10 mouse cellular contexts compared by ENCODE assay signal in genomic region chr7:62418346-62418745, GRCm38 (mm10). TPM values are rescaled to one million over a fixed set of nuclear protein-coding genes. Genes with fewer than 3 reads are reported as not detected.
DNase-seq lines count a peak whose midpoint lies in the region; ATAC-seq and TF ChIP-seq lines count a peak whose summit lies in the region.
"Had no signal": no experiment of that assay in that cellular context is flagged by ENCODE, and none has a peak within 500 bp of the region (broad histone marks: within the 10 kb centered on the region; RNA-seq: fewer than 3 reads in every experiment).

No protein-coding gene starts in this region.

- no peaks in the 10 kb centered on the region for H3K36me3 ChIP-seq in kidney, embryonic 15.5 days
- no peaks in the 10 kb centered on the region for H3K36me3 ChIP-seq in embryonic facial prominence, embryonic 12.5 days
- H3K36me3 ChIP-seq in hindbrain, embryonic 14.5 days (replicated peaks; ENCODE audit: control insufficient read depth, insufficient read depth): no peaks in the 10 kb centered on the region
- H3K36me3 ChIP-seq in myocyte (ENCODE audit: control insufficient read depth, insufficient read depth): no peaks in the 10 kb centered on the region

- peaks cover 10% of the 10 kb centered on the region for H3K4me1 ChIP-seq in kidney, embryonic 15.5 days
- H3K4me1 ChIP-seq in embryonic facial prominence, embryonic 12.5 days: peaks cover 11% of the 10 kb centered on the region
- 0 out of 2 replicates have a peak, but pooled peaks cover 6% of the 10 kb centered on the region for H3K4me1 ChIP-seq in hindbrain, embryonic 14.5 days (replicated peaks; ENCODE audit: control insufficient read depth, insufficient read depth, low read length)

- WGBS in kidney, embryonic 15.5 days: 83% methylated on average over 9 of the region's 9 CpGs
- 71% methylated on average over 9 of the region's 9 CpGs for WGBS in embryonic facial prominence, embryonic 12.5 days
- WGBS in hindbrain, embryonic 14.5 days: 49% methylated on average over 9 of the region's 9 CpGs

- no peak overlapping the region for H3K9ac ChIP-seq in kidney, embryonic 15.5 days
- H3K9ac ChIP-seq in embryonic facial prominence, embryonic 12.5 days: peak overlapping the region; percentile 77
- peak overlapping the region; percentile 84 for H3K9ac ChIP-seq in hindbrain, embryonic 14.5 days

- no peak overlapping the region for H3ac ChIP-seq in myocyte (ENCODE audit: control insufficient read depth, insufficient read length)

- H3K4me2 ChIP-seq in kidney, embryonic 15.5 days: peak overlapping the region; percentile 63
- H3K4me2 ChIP-seq in embryonic facial prominence, embryonic 12.5 days (replicated peaks): peak overlapping the region; percentile 78
- peak overlapping the region; percentile 59 for H3K4me2 ChIP-seq in hindbrain, embryonic 14.5 days (replicated peaks)
- H3K4me2 ChIP-seq in myocyte (ENCODE audit: low read depth): peak overlapping the region; percentile 22

- H3K9me3 ChIP-seq in kidney, embryonic 15.5 days (replicated peaks): no peaks in the 10 kb centered on the region
- 0 out of 2 replicates have a peak, but pooled peaks cover 10% of the 10 kb centered on the region for H3K9me3 ChIP-seq in embryonic facial prominence, embryonic 12.5 days
- 0 out of 2 replicates have a peak, but pooled peaks cover under 1% of the 10 kb centered on the region for H3K9me3 ChIP-seq in hindbrain, embryonic 14.5 days (ENCODE audit: control insufficient read depth, low read length)

- intact Hi-C loops in left cerebral cortex, adult 2 months (cut with DNase I): no loop called here

- no peak overlapping the region for H3K27ac ChIP-seq in kidney, embryonic 15.5 days
- H3K27ac ChIP-seq in embryonic facial prominence, embryonic 12.5 days: no peak overlapping the region
- H3K27ac ChIP-seq in hindbrain, embryonic 14.5 days: peak overlapping the region; percentile 93
- no peak overlapping the region for H3K27ac ChIP-seq in left cerebral cortex, adult 2 months

- ATAC-seq in kidney, embryonic 15.5 days (replicated peaks; ENCODE audit: low FRiP score): no peak
- no peak for ATAC-seq in embryonic facial prominence, embryonic 12.5 days (ENCODE audit: insufficient number of reproducible peaks, insufficient read depth, low FRiP score, low TSS enrichment)
- ATAC-seq in hindbrain, embryonic 14.5 days (ENCODE audit: low FRiP score): no peak
- ATAC-seq in monocyte, adult 5-6 weeks (replicated peaks; ENCODE audit: insufficient number of reproducible peaks, low FRiP score, low TSS enrichment, poor library complexity, severe bottlenecking): no peak

- TF ChIP-seq POLR2A in myocyte (IDR thresholded peaks at IDR 0.05; ENCODE audit: insufficient read length, low read depth): no peak

- H3K4me3 ChIP-seq in kidney, embryonic 15.5 days (replicated peaks): peak overlapping the region; percentile 61
- peak overlapping the region; percentile 69 for H3K4me3 ChIP-seq in embryonic facial prominence, embryonic 12.5 days
- H3K4me3 ChIP-seq in hindbrain, embryonic 14.5 days (replicated peaks; ENCODE audit: low read length): peak overlapping the region; percentile 69
- peak overlapping the region; percentile 57 for H3K4me3 ChIP-seq in myocyte
- no peak overlapping the region for H3K4me3 ChIP-seq in left cerebral cortex, adult 2 months

- H3K27me3 ChIP-seq in kidney, embryonic 15.5 days: no peaks in the 10 kb centered on the region; the same call in 1 of the 2 replicates
- H3K27me3 ChIP-seq in embryonic facial prominence, embryonic 12.5 days: no peaks in the 10 kb centered on the region
- H3K27me3 ChIP-seq in hindbrain, embryonic 14.5 days (ENCODE audit: control insufficient read depth, insufficient read depth, low read length): no peaks in the 10 kb centered on the region
- no peaks in the 10 kb centered on the region for H3K27me3 ChIP-seq in myocyte (ENCODE audit: control insufficient read depth, insufficient read depth, insufficient read length)

- DNase-seq in kidney, adult 11 months: no peak
- no peak for DNase-seq in hindbrain, embryonic 14.5 days (ENCODE audit: low spot score)
- no peak for DNase-seq in embryo, embryonic 9.5 days (ENCODE audit: extremely low spot score)
- no peak for DNase-seq in left cerebral cortex, adult 2 months (ENCODE audit: extremely low spot score in 1 of 2, low spot score in 2 of 2)

- H3K79me2 ChIP-seq in myocyte (ENCODE audit: control insufficient read depth, insufficient read depth): no peaks in the 10 kb centered on the region

- TF ChIP-seq CTCF in left cerebral cortex, adult 2 months (IDR thresholded peaks at IDR 0.05): no peak

TF ChIP-seq in myocyte, 11 proteins besides CTCF, POLR2A, EP300 and RAD21:
- TF ChIP-seq REST (IDR thresholded peaks at IDR 0.05; ENCODE audit: insufficient read depth, insufficient read length): no peak
- no peak for TF ChIP-seq MYOG (IDR thresholded peaks at IDR 0.05; ENCODE audit: control insufficient read depth in 1 of 3, insufficient read depth in 1 of 3, insufficient read length in 2 of 3, low read depth in 2 of 3)
- no peak for TF ChIP-seq TCF12 (IDR thresholded peaks at IDR 0.05; ENCODE audit: insufficient read depth, poor library complexity, severe bottlenecking)
- TF ChIP-seq CEBPB (IDR thresholded peaks at IDR 0.05; ENCODE audit: insufficient read depth, poor library complexity, severe bottlenecking): no peak
- TF ChIP-seq MYOD1 (IDR thresholded peaks at IDR 0.05; ENCODE audit: control insufficient read depth in 1 of 3, insufficient read length in 2 of 3, low read depth in 2 of 3): no peak
- no peak for TF ChIP-seq SRF (IDR thresholded peaks at IDR 0.05; ENCODE audit: control insufficient read depth, insufficient read length, low read depth)
- TF ChIP-seq TCF3 (IDR thresholded peaks at IDR 0.05; ENCODE audit: insufficient read length, low read depth): no peak
- TF ChIP-seq E2F4 (IDR thresholded peaks at IDR 0.05; ENCODE audit: insufficient read depth): no peak
- TF ChIP-seq MAX (IDR thresholded peaks at IDR 0.05; ENCODE audit: low read depth): no peak
- TF ChIP-seq USF1 (IDR thresholded peaks at IDR 0.05; ENCODE audit: low read depth): no peak
- TF ChIP-seq POLR2AphosphoS2 (IDR thresholded peaks at IDR 0.05; ENCODE audit: insufficient read length, low read depth): no peak

RNA-seq across cellular contexts. Expression of gene Mkrn3, which starts 1.6 kb away (rescaled TPM):
- polyA plus RNA-seq in kidney, embryonic 15.5 days (2015; fragmentation: Nextera tagmentation; extraction: Ambion mirVana): 5.3 TPM in 2 replicates
- 9.7 and 11.3 TPM in 2 replicates for polyA plus RNA-seq in embryonic facial prominence, embryonic 12.5 days (2016; fragmentation: Nextera tagmentation; extraction: Ambion mirVana)
- polyA plus RNA-seq in hindbrain, embryonic 14.5 days (2014; fragmentation: Nextera tagmentation; extraction: Ambion mirVana): 20.4 and 22.2 TPM in 2 replicates
- 1.3 TPM for polyA plus RNA-seq in myocyte (2012; fragmentation: generic; extraction: Trizol)
- total RNA-seq in left cerebral cortex, adult 2 months (2021): under 1 TPM; 0.48 to 0.75 TPM
- 0.39 TPM in 1 of 3 replicates, not detected in the others for total RNA-seq in monocyte, adult 5-6 weeks (2017)
- total RNA-seq: MEL had no signal

RNA-seq across cellular contexts. Expression of gene Magel2, which starts 41.5 kb away (rescaled TPM):
- polyA plus RNA-seq in kidney, embryonic 15.5 days (2015; fragmentation: Nextera tagmentation; extraction: Ambion mirVana): 0.87 and 1.2 TPM in 2 replicates
- polyA plus RNA-seq in embryonic facial prominence, embryonic 12.5 days (2016; fragmentation: Nextera tagmentation; extraction: Ambion mirVana): 6.9 and 7.4 TPM in 2 replicates
- 17.2 and 17.6 TPM in 2 replicates for polyA plus RNA-seq in hindbrain, embryonic 14.5 days (2014; fragmentation: Nextera tagmentation; extraction: Ambion mirVana)
- not detected for polyA plus RNA-seq in myocyte (2012; fragmentation: generic; extraction: Trizol)
- total RNA-seq in left cerebral cortex, adult 2 months (2021): 1 to 10 TPM; 1.4 to 3.5 TPM
- not detected in 3 replicates for total RNA-seq in monocyte, adult 5-6 weeks (2017)
- total RNA-seq: megakaryocyte-erythroid progenitor cell, adult 5-6 weeks; MEL had no signal

RNA-seq across cellular contexts. Expression of gene Peg12, which starts 46.0 kb away (rescaled TPM):
- 28.5 and 28.6 TPM in 2 replicates for polyA plus RNA-seq in kidney, embryonic 15.5 days (2015; fragmentation: Nextera tagmentation; extraction: Ambion mirVana)
- polyA plus RNA-seq in embryonic facial prominence, embryonic 12.5 days (2016; fragmentation: Nextera tagmentation; extraction: Ambion mirVana): 44.0 and 44.7 TPM in 2 replicates
- 9.4 and 10.0 TPM in 2 replicates for polyA plus RNA-seq in hindbrain, embryonic 14.5 days (2014; fragmentation: Nextera tagmentation; extraction: Ambion mirVana)
- 1.5 TPM for polyA plus RNA-seq in myocyte (2012; fragmentation: generic; extraction: Trizol)
- total RNA-seq in left cerebral cortex, adult 2 months (2021): under 1 TPM; 0.26 to 0.29 TPM
- 0.48 to 0.68 TPM (median 0.53 TPM) in 3 replicates for total RNA-seq in monocyte, adult 5-6 weeks (2017)
- total RNA-seq: MEL had no signal

Comparison
In these comparisons a context has a peak if more than half of its experiments do, and no peak if none do; other contexts are left out.
1. H3K4me2 ChIP-seq: peak in every context shown above with its lines; median percentile 78 in embryonic facial prominence, embryonic 12.5 days; 63 in kidney, embryonic 15.5 days; 59 in hindbrain, embryonic 14.5 days; 22 in myocyte.